Mouse (Mus musculus): ENCODE results near the gene Slc2a4. TPM values are rescaled to one million over a fixed set of nuclear protein-coding genes. Genes with fewer than 3 reads are reported as not detected.
"Not testable (repeated sequence)": the region's sequence is repeated elsewhere in the genome, so short reads cannot be mapped to it uniquely, and the experiment has no call there.

Slc2a4 gene
- total RNA-seq, 2 experiments from 2014 or later = 402 to 439 TPM

- DNase-seq = no peak
Measured at GRCm38 (mm10) chr11:69939731-69940130, 8.3 kb downstream of the Slc2a4 start.

- DNase-seq = peak; percentile 31 to 33
Measured at GRCm38 (mm10) chr11:69939181-69939580, 8.8 kb downstream of the Slc2a4 start.

GRCm38 (mm10) chr11:69938401-69938979 is 9.5 kb downstream of the Slc2a4 start:
- no peak for DNase-seq

GRCm38 (mm10) chr11:69937834-69938233 is 10.2 kb downstream of the Slc2a4 start:
- no peak for DNase-seq

- DNase-seq = peak; percentile 71 to 76
Measured at GRCm38 (mm10) chr11:69937385-69937784, 10.6 kb downstream of the Slc2a4 start.

GRCm38 (mm10) chr11:69936714-69937347 is 11.2 kb downstream of the Slc2a4 start:
- peak in 1 of 2 experiments; percentile 60 for DNase-seq

- DNase-seq = no peak
Measured at GRCm38 (mm10) chr11:69936156-69936555, 11.8 kb downstream of the Slc2a4 start.

- peak; percentile 89 to 91 for DNase-seq
Measured at GRCm38 (mm10) chr11:69935137-69935879, 12.7 kb downstream of the Slc2a4 start, which contains the start of gene Ybx2. TSS of gene Ybx2 (plus strand) at chr11:69935796.

GRCm38 (mm10) chr11:69934681-69935080 is 13.3 kb downstream of the Slc2a4 start:
- no peak for DNase-seq

- DNase-seq = peak; percentile 91 to 99
Measured at GRCm38 (mm10) chr11:69934169-69934568, 13.8 kb downstream of the Slc2a4 start.

- DNase-seq = no peak
Measured at GRCm38 (mm10) chr11:69933066-69933465, 14.9 kb downstream of the Slc2a4 start.

GRCm38 (mm10) chr11:69932254-69932653 is 15.7 kb downstream of the Slc2a4 start:
- no peak for DNase-seq

GRCm38 (mm10) chr11:69931769-69932168 is 16.2 kb downstream of the Slc2a4 start:
- DNase-seq = no peak

GRCm38 (mm10) chr11:69930967-69931537 is 16.9 kb downstream of the Slc2a4 start:
- DNase-seq = no peak

- not testable (repeated sequence) for DNase-seq
Measured at GRCm38 (mm10) chr11:69930176-69930575, 17.8 kb downstream of the Slc2a4 start.

GRCm38 (mm10) chr11:69929712-69930111 is 18.3 kb downstream of the Slc2a4 start:
- no peak for DNase-seq

GRCm38 (mm10) chr11:69927501-69927900 is 20.5 kb downstream of the Slc2a4 start:
- DNase-seq = no peak

GRCm38 (mm10) chr11:69922796-69923195 is 25.2 kb downstream of the Slc2a4 start:
- DNase-seq = no peak

- DNase-seq = peak in 1 of 2 experiments; percentile 32
Measured at GRCm38 (mm10) chr11:69922012-69922756, 25.8 kb downstream of the Slc2a4 start.

- DNase-seq = peak; percentile 100
Measured at GRCm38 (mm10) chr11:69921114-69922011, 26.6 kb downstream of the Slc2a4 start, which contains the start of gene Eif5a. TSS of gene Eif5a (minus strand) at chr11:69921958.
